Mouse (Mus musculus) left cerebral cortex, postnatal 36 days (tissue): Measurements from ENCODE around the gene Esp22. TPM values are rescaled to one million over a fixed set of nuclear protein-coding genes. Genes with fewer than 3 reads are reported as not detected.
"Not testable (repeated sequence)": the region's sequence is repeated elsewhere in the genome, so short reads cannot be mapped to it uniquely, and the experiment has no call there.

Experiments used
- DNase-seq, 2 experiments: peaks; one replicate each; pipeline ENCODE4 v3.0.0; 2021 to 2022; ENCODE audit warnings: low spot score in 2 of 2, mixed read lengths in 1 of 2
- intact Hi-C: fragments of 180-260 bp; cut with DNase I; formaldehyde crosslinking; loops from one replicate; pipeline ENCODE4 v1.15.1; 2025
- total RNA-seq, 2 experiments: library from RNA; stranded (reverse); gene quantifications; 2 replicates each; pipeline ENCODE4 v1.2.3; 2021

The Esp22 gene
- not detected for total RNA-seq

- intact Hi-C loops, result no loop called here
- no peak for DNase-seq
Measured at GRCm38 (mm10) chr17:39095034-39095433, at the start of gene Esp22. Gene Esp22 (plus strand): TSS chr17:39095334.

GRCm38 (mm10) chr17:39063641-39064040 lies 31.5 kb upstream of the Esp22 start:
- no peak for DNase-seq
- intact Hi-C loops, result no loop called here

GRCm38 (mm10) chr17:39076937-39077336 lies 18.2 kb upstream of the Esp22 start, which contains the start of gene Esp23:
Gene Esp23 (minus strand): TSS chr17:39077037.
- intact Hi-C loops, result no loop called here
- DNase-seq, result no peak

GRCm38 (mm10) chr17:39107126-39107525 lies 12.0 kb downstream of the Esp22 start:
- intact Hi-C loops, DNase-seq: not testable (repeated sequence)

GRCm38 (mm10) chr17:39129156-39129555 lies 34.0 kb downstream of the Esp22 start:
- DNase-seq, intact Hi-C loops: not testable (repeated sequence)

Other genes starting within 250 kb of the Esp22 start
- not detected for gene Esp24, start 58.6 kb upstream of the Esp22 start, total RNA-seq
- not detected for gene Gm21903, start 52.0 kb upstream of the Esp22 start, total RNA-seq
- gene Esp23, start 18.3 kb upstream of the Esp22 start, total RNA-seq, result not detected